In genomic region chr1:163266853-163267538, GRCm38 (mm10) we compare ENCODE assay signal across 28 mouse cellular contexts. TPM values are rescaled to one million over a fixed set of nuclear protein-coding genes. Genes with fewer than 3 reads are reported as not detected.
"Had no signal": no experiment of that assay in that cellular context is flagged by ENCODE, and none has a peak within 500 bp of the region (broad histone marks: within the 10 kb centered on the region; RNA-seq: fewer than 3 reads in every experiment).

No protein-coding gene starts in this region.

- H3K36me3 ChIP-seq: heart, embryonic 15.5 days; hindbrain, embryonic 10.5 days; hindbrain, embryonic 12.5 days; intestine, embryonic 15.5 days; liver, embryonic 12.5 days had no signal

- H3K27me3 ChIP-seq: heart, embryonic 13.5 days; heart, embryonic 15.5 days; hindbrain, embryonic 12.5 days; intestine, embryonic 15.5 days; limb, embryonic 13.5 days; limb, embryonic 15.5 days; liver, embryonic 12.5 days had no signal

- H3K4me2 ChIP-seq: heart, embryonic 11.5 days; heart, embryonic 13.5 days; heart, embryonic 15.5 days; hindbrain, embryonic 12.5 days; hindbrain, embryonic 14.5 days; intestine, embryonic 15.5 days; limb, embryonic 13.5 days; limb, embryonic 15.5 days; liver, embryonic 12.5 days had no signal

- H3K9me3 ChIP-seq: heart, embryonic 15.5 days; hindbrain, embryonic 10.5 days; hindbrain, embryonic 12.5 days; intestine, embryonic 15.5 days; limb, embryonic 13.5 days; limb, embryonic 15.5 days; liver, embryonic 12.5 days had no signal

- H3K9ac ChIP-seq: heart, embryonic 13.5 days; heart, embryonic 15.5 days; hindbrain, embryonic 12.5 days; hindbrain, embryonic 14.5 days; intestine, embryonic 15.5 days; limb, embryonic 13.5 days; limb, embryonic 15.5 days; liver, embryonic 12.5 days; liver, embryonic 14.5 days had no signal

- H3K4me1 ChIP-seq: heart, embryonic 13.5 days; heart, embryonic 15.5 days; hindbrain, embryonic 10.5 days; hindbrain, embryonic 12.5 days; intestine, embryonic 15.5 days; liver, embryonic 12.5 days had no signal

- ATAC-seq: hindbrain, embryonic 16.5 days; inflammation-experienced regulatory T-cells, adult 6 months; intestine, embryonic 15.5 days; intestine, postnatal 0 days; liver, embryonic 12.5 days had no signal

- H3K4me3 ChIP-seq: gastrocnemius, adult 2 months; heart, adult 2 months; heart, embryonic 13.5 days; heart, embryonic 15.5 days; hindbrain, embryonic 10.5 days; hindbrain, embryonic 12.5 days; intestine, embryonic 15.5 days; layer of hippocampus, adult 2 months; limb, embryonic 13.5 days; limb, embryonic 15.5 days; liver, embryonic 12.5 days had no signal

- DNase-seq: gastrocnemius, adult 2 months; gastrocnemius, postnatal 10 days; gastrocnemius, postnatal 25 days; heart, adult 2 months; heart, postnatal 4 days; kidney, adult 18-20 months; kidney, adult 8-10 months; kidney, postnatal 10 days; kidney, postnatal 25 days; kidney, postnatal 4 days; layer of hippocampus, adult 9-11 months; layer of hippocampus, postnatal 36 days; left cerebral cortex, postnatal 4 days had no signal

- H3K27ac ChIP-seq: gastrocnemius, adult 2 months; heart, adult 2 months; heart, embryonic 13.5 days; heart, embryonic 15.5 days; hindbrain, embryonic 10.5 days; hindbrain, embryonic 12.5 days; hindbrain, embryonic 14.5 days; intestine, embryonic 15.5 days; layer of hippocampus, adult 2 months; limb, embryonic 13.5 days; limb, embryonic 15.5 days; liver, embryonic 12.5 days; liver, embryonic 14.5 days had no signal

RNA-seq across cellular contexts. Expression of gene Prrx1, which starts 46.5 kb away (rescaled TPM):
- polyA plus RNA-seq: inflammation-experienced regulatory T-cells, adult 6 months had no signal
